Mouse (Mus musculus) lung, postnatal 0 days (tissue): ENCODE measurements around the gene Paox. TPM values are rescaled to one million over a fixed set of nuclear protein-coding genes. Genes with fewer than 3 reads are reported as not detected.

Experiments
- ATAC-seq: fragments of 200-750 bp; cut with Nextera tagmentation; 2 replicates; pipeline ENCODE4 v1.8.0; 2017; ENCODE audit warnings: moderate library complexity
- DNase-seq: peaks from one replicate; pipeline ENCODE4 v3.0.0-alpha.2; 2016; ENCODE audit warnings: low spot score
- H3K27ac ChIP-seq: fragments of 300-500 bp; sonication (generic); 2 replicates; pipeline ENCODE4 v1.5.1; 2014; ENCODE audit warnings: antibody characterized with exemption, mild to moderate bottlenecking, low read length, mixed read lengths
- H3K27me3 ChIP-seq: fragments of 300-500 bp; sonication (generic); replicated peaks from 2 replicates; pipeline ENCODE4 v1.6.1; 2014; ENCODE audit warnings: low read length, mixed read lengths; ENCODE audit not compliant: insufficient read depth
- H3K36me3 ChIP-seq: fragments of 300-500 bp; sonication (generic); 2 replicates; pipeline ENCODE4 v1.6.1; 2014; ENCODE audit warnings: low read length, mixed read lengths; ENCODE audit not compliant: insufficient read depth
- H3K4me1 ChIP-seq: fragments of 300-500 bp; sonication (generic); 2 replicates; pipeline ENCODE4 v1.6.1; 2014; ENCODE audit warnings: antibody characterized with exemption, low read depth, low read length, mixed read lengths; ENCODE audit not compliant: insufficient read depth
- H3K4me2 ChIP-seq: fragments of 300-500 bp; sonication (generic); replicated peaks from 2 replicates; pipeline ENCODE4 v1.6.1; 2014; ENCODE audit warnings: low read depth, mild to moderate bottlenecking, low read length, moderate library complexity, mixed read lengths
- H3K4me3 ChIP-seq: fragments of 300-500 bp; sonication (generic); 2 replicates; pipeline ENCODE4 v1.5.1; 2014; ENCODE audit warnings: low read depth, low read length
- H3K9ac ChIP-seq: fragments of 300-500 bp; sonication (generic); replicated peaks from 2 replicates; pipeline ENCODE4 v1.6.1; 2014; ENCODE audit warnings: low read depth, mild to moderate bottlenecking
- H3K9me3 ChIP-seq: fragments of 300-500 bp; sonication (generic); 2 replicates; pipeline ENCODE4 v1.6.1; 2016; ENCODE audit warnings: low read length, mixed read lengths
- CTCF ChIP-seq: IDR thresholded peaks from 2 replicates; pipeline ENCODE4 v1.5.1; 2016; ENCODE audit warnings: antibody characterized with exemption, mild to moderate bottlenecking
- EP300 ChIP-seq: IDR thresholded peaks from 2 replicates; pipeline ENCODE4 v1.6.1; 2016; ENCODE audit warnings: antibody characterized with exemption, mild to moderate bottlenecking, control low read depth
- WGBS: fragments of 180-500 bp; shearing (Covaris S2); extraction: QIAGEN DNeasy Blood & Tissue Kit; methylation state at CpG from one replicate; pipeline ENCODE4 v1.1.7; 2014; 5-methylcytosine and 5-hydroxymethylcytosine counted together
- polyA plus RNA-seq: library from polyadenylated mRNA; unstranded; fragments of >200 nt; fragmentation: Nextera tagmentation; extraction: Ambion mirVana; gene quantifications from 2 replicates; pipeline ENCODE4 v1.2.1, GENCODE M21; 2015

The Paox gene
- polyA plus RNA-seq, 1 experiment from 2014 or later, result 17.3 TPM

DNA sequence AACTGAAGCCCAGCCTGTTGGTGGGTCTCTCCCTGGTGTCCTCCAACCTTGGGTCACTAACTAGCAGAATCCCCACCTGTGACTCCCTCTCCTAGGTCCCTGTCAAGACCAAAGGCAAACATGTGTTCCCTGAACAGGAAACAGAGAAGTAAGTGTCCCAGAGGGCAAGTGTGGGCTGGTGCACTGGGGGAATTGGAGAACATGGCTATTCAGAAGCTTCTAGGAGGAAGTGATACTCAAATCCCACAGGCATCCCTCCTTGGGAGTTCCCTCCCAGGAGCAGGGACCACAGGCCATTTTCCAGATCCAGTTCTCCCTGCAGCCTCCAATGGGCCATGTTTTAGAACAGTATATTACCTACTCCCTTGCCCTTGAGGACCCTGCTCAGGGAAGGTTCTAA is 19.5 kb upstream of the Paox start:
- H3K4me1 ChIP-seq, result no peaks in the 10 kb centered on the region
- H3K36me3 ChIP-seq, result no peaks in the 10 kb centered on the region
- no peak overlapping the region for H3K27ac ChIP-seq
- no peaks in the 10 kb centered on the region for H3K9me3 ChIP-seq
- no peak for DNase-seq
- ATAC-seq, result no peak
- TF ChIP-seq EP300 (no peak), CTCF (no peak)
- H3K9ac ChIP-seq, result no peak overlapping the region
- no peak overlapping the region for H3K4me3 ChIP-seq
- no peak overlapping the region for H3K4me2 ChIP-seq
- H3K27me3 ChIP-seq, result no peaks in the 10 kb centered on the region

DNA sequence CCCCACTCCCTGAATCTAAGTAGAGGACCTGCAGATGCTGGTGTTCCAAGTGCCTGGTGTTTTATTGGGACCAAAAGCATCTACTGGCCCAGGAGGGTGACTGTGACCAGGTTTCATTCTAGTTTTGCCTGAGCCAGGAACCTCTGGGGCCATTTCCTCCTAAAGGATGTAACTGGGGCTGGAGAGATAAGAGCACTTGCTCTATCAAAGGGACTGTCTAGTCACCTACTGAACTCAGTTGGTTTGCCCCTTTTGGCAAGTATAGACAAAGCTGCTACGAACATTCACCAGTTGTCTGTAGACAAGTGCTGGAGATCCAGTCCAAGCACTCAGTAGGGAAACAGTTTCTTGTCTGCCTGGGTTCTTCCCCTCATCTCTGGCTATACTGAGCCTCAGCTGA is 17.1 kb upstream of the Paox start:
- 84% methylated on average over 1 of the region's 1 CpGs for WGBS
- no peaks in the 10 kb centered on the region for H3K4me1 ChIP-seq
- H3K9ac ChIP-seq, result no peak overlapping the region
- ATAC-seq, result no peak
- no peak for DNase-seq
- H3K9me3 ChIP-seq, result no peaks in the 10 kb centered on the region
- H3K4me2 ChIP-seq, result no peak overlapping the region
- no peaks in the 10 kb centered on the region for H3K27me3 ChIP-seq
- H3K36me3 ChIP-seq, result no peaks in the 10 kb centered on the region
- no peak overlapping the region for H3K27ac ChIP-seq
- no peak overlapping the region for H3K4me3 ChIP-seq
- no peak for TF ChIP-seq EP300
- TF ChIP-seq CTCF, result no peak

GRCm38 (mm10) chr7:140101498-140101897 is 14.1 kb upstream of the Paox start:
- Histone ChIP-seq H3K4me3 (peak overlapping the region; percentile 41; the same call in 1 of the 2 replicates), H3K36me3 (peaks cover 5% of the 10 kb centered on the region; the same call in 1 of the 2 replicates), H3K9ac (0 out of 2 replicates have a peak overlapping the region, but pooled peaks have one; percentile 29), H3K9me3 (no peaks in the 10 kb centered on the region), H3K27me3 (no peaks in the 10 kb centered on the region), H3K27ac (no peak overlapping the region), H3K4me2 (peak overlapping the region; percentile 69), H3K4me1 (no peaks in the 10 kb centered on the region)
- 79% methylated on average over 10 of the region's 10 CpGs for WGBS
- no peak for ATAC-seq
- DNase-seq, result no peak
- no peak for TF ChIP-seq CTCF
- no peak for TF ChIP-seq EP300

GRCm38 (mm10) chr7:140101993-140102860 is 13.4 kb upstream of the Paox start, which contains the start of gene Fuom:
Gene Fuom, minus strand, starts transcription at chr7:140102441.
- peak within 1 kb of the TSS; percentile 41 for H3K4me3 ChIP-seq
- DNase-seq, result peak; percentile 82
- peak; percentile 96 for ATAC-seq
- H3K9me3 ChIP-seq, result no peaks in the 10 kb centered on the region
- TF ChIP-seq EP300 (no peak), CTCF (no peak)
- H3K36me3 ChIP-seq, result peaks cover 6% of the 10 kb centered on the region; the same call in 1 of the 2 replicates
- peak within 1 kb of the TSS; percentile 29; the same call in 1 of the 2 replicates for H3K9ac ChIP-seq
- 2% methylated on average over 30 of the region's 30 CpGs for WGBS
- peak within 1 kb of the TSS; percentile 69 for H3K4me2 ChIP-seq
- no peaks in the 10 kb centered on the region for H3K27me3 ChIP-seq
- H3K27ac ChIP-seq, result no peak within 1 kb of the TSS
- no peaks in the 10 kb centered on the region for H3K4me1 ChIP-seq

GRCm38 (mm10) chr7:140104009-140104408 is 11.6 kb upstream of the Paox start:
- ATAC-seq, result no peak
- H3K9me3 ChIP-seq, result no peaks in the 10 kb centered on the region
- DNase-seq, result no peak
- H3K36me3 ChIP-seq, result peaks cover 18% of the 10 kb centered on the region
- WGBS, result 67% methylated on average over 4 of the region's 4 CpGs
- no peak for TF ChIP-seq EP300
- no peak for TF ChIP-seq CTCF
- H3K4me3 ChIP-seq, result no peak overlapping the region
- H3K4me1 ChIP-seq, result no peaks in the 10 kb centered on the region
- H3K27me3 ChIP-seq, result no peaks in the 10 kb centered on the region
- H3K4me2 ChIP-seq, result no peak overlapping the region
- H3K27ac ChIP-seq, result no peak overlapping the region
- no peak overlapping the region for H3K9ac ChIP-seq

GRCm38 (mm10) chr7:140111943-140112342 is 3.7 kb upstream of the Paox start:
- TF ChIP-seq CTCF (no peak), EP300 (no peak)
- no peak overlapping the region for H3K4me3 ChIP-seq
- no peak overlapping the region for H3K27ac ChIP-seq
- no peaks in the 10 kb centered on the region for H3K4me1 ChIP-seq
- no peak overlapping the region for H3K4me2 ChIP-seq
- H3K9ac ChIP-seq, result no peak overlapping the region
- H3K9me3 ChIP-seq, result no peaks in the 10 kb centered on the region
- peaks cover 31% of the 10 kb centered on the region for H3K36me3 ChIP-seq
- H3K27me3 ChIP-seq, result no peaks in the 10 kb centered on the region
- no peak for ATAC-seq
- no peak for DNase-seq
- WGBS, result 54% methylated on average over 3 of the region's 3 CpGs
